Mouse (Mus musculus) neural tube, embryonic 10.5 days (tissue): Measurements from ENCODE around the gene Lsm7.
A peak's percentile ranks its signal among the peaks of the same experiment; 100 is the strongest.

Source experiments
- DNase-seq: peaks from one replicate; pipeline ENCODE4 v3.0.0-alpha.2; 2017; ENCODE audit warnings: low spot score; ENCODE audit errors: extremely low spot score

Gene Lsm7

GRCm38 (mm10) chr10:80854913-80855748 is at the start of gene Lsm7, which contains the start of gene Sppl2b:
TSS of gene Lsm7 (minus strand) at chr10:80855209.
TSS of gene Sppl2b (plus strand) at chr10:80855275.
- DNase-seq: peak; percentile 98

GRCm38 (mm10) chr10:80904709-80905108 is 49.7 kb upstream of the Lsm7 start:
- DNase-seq: no peak

- DNase-seq: no peak
Measured at GRCm38 (mm10) chr10:80904004-80904693, 49.1 kb upstream of the Lsm7 start.

GRCm38 (mm10) chr10:80903282-80903681 is 48.3 kb upstream of the Lsm7 start:
- no peak for DNase-seq

- DNase-seq: no peak
Measured at GRCm38 (mm10) chr10:80902273-80902940, 47.4 kb upstream of the Lsm7 start.

GRCm38 (mm10) chr10:80901409-80902272 is 46.6 kb upstream of the Lsm7 start:
- no peak for DNase-seq

GRCm38 (mm10) chr10:80900318-80901247 is 45.6 kb upstream of the Lsm7 start, which contains the start of gene Timm13:
TSS of gene Timm13 (minus strand) at chr10:80900969.
- DNase-seq: peak; percentile 99

GRCm38 (mm10) chr10:80899591-80900317 is 44.7 kb upstream of the Lsm7 start:
- DNase-seq: no peak

- no peak for DNase-seq
Measured at GRCm38 (mm10) chr10:80899074-80899473, 44.1 kb upstream of the Lsm7 start.

- DNase-seq: no peak
Measured at GRCm38 (mm10) chr10:80897861-80898510, 43.0 kb upstream of the Lsm7 start.

- DNase-seq: no peak
Measured at GRCm38 (mm10) chr10:80896581-80897485, 41.8 kb upstream of the Lsm7 start.

- DNase-seq: no peak
Measured at GRCm38 (mm10) chr10:80895697-80896096, 40.7 kb upstream of the Lsm7 start.

- DNase-seq: no peak
Measured at GRCm38 (mm10) chr10:80895100-80895499, 40.1 kb upstream of the Lsm7 start.

GRCm38 (mm10) chr10:80887181-80887580 is 32.2 kb upstream of the Lsm7 start:
- no peak for DNase-seq

GRCm38 (mm10) chr10:80881301-80881700 is 26.3 kb upstream of the Lsm7 start:
- peak; percentile 78 for DNase-seq

GRCm38 (mm10) chr10:80880901-80881300 is 25.9 kb upstream of the Lsm7 start:
- no peak for DNase-seq

GRCm38 (mm10) chr10:80880131-80880641 is 25.2 kb upstream of the Lsm7 start:
- DNase-seq: peak; percentile 62
